Comparison of ENCODE assay signal across 8 mouse cellular contexts in the genomic region with DNA sequence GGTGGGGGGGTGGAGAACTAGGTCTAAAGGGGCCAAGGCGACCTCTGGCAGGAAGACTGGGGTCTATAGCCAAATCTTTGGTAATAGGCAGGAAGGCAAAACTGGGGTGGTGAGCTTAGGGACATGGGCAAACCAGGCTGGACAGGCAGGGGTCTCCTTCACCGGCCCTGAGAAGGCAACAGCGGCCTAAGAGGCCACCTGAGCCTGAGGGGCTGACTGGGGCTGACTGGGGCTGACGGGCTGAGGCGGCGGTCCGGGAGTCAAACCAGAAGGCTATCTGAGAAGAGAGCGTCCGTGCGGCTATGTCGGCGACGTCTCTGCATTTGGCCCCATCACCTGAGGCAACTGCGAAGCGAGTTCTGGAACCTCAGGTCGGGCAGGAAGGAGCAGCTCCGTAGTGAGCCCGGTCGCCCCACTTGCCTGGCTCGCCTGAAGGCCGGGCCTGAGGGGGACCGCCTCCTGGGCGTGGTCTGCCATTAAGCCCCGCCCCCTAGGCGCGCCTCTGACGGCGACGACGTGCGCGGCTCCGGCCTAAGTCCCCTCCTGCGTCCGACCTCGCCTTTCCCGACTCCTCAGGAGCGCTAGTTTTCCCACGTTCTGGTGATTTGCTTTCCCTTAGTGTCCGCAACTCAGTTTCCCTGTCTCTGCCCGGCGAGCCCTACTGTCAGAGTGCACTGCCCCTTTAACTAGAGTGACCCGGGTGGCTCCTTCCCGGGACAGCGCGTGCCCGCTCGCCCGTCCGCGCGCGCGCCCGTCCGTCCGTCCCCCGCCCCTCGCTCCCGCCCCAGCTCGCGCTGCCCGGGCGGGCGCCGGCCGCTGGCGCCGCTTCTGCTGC. TPM values are rescaled to one million over a fixed set of nuclear protein-coding genes. Genes with fewer than 3 reads are reported as not detected.
DNase-seq lines count a peak whose midpoint lies in the region; ATAC-seq and TF ChIP-seq lines count a peak whose summit lies in the region.

A gene (minus strand): TSS at position 434 of the 835 bp plus-strand sequence.
A gene (plus strand): TSS at position 827 of the 835 bp plus-strand sequence.

- WGBS in hindbrain, embryonic 14.5 days, result 1% methylated on average over 69 of the region's 69 CpGs

- CTCF ChIA-PET in Patski (lab: Charles Lee), result interaction anchor here (0.6 kb wide), 1 partner anchor 12 kb away, joined by 3 read pairs; a partner anchor contains a TSS

- H3K4me3 ChIP-seq in hindbrain, embryonic 14.5 days (replicated peaks; ENCODE audit: low read length), result peak within 1 kb of the TSS; percentile 99

- TF ChIP-seq CTCF in Patski (IDR thresholded peaks at IDR 0.05), result no peak

- peak; percentile 81 for ATAC-seq in Patski
- peak; percentile 95 for ATAC-seq in hindbrain, embryonic 14.5 days (ENCODE audit: low FRiP score)

- H3K4me1 ChIP-seq in hindbrain, embryonic 14.5 days (replicated peaks; ENCODE audit: control insufficient read depth, insufficient read depth, low read length), result peaks cover 21% of the 10 kb centered on the region

- H3K36me3 ChIP-seq in hindbrain, embryonic 14.5 days (replicated peaks; ENCODE audit: control insufficient read depth, insufficient read depth), result peaks cover 14% of the 10 kb centered on the region

- H3K27ac ChIP-seq in hindbrain, embryonic 14.5 days, result peak within 1 kb of the TSS; percentile 95

- in situ Hi-C loops in Patski (cut with MboI; ENCODE audit: low pct_unique_long_range_greater_than_20kb), result no loop called here

- peak; percentile 63 for DNase-seq in Patski (ENCODE audit: low read depth, low spot score)
- peak; percentile 98 to 99 for DNase-seq in cerebellum, postnatal 14 days
- peak; percentile 92 to 95 for DNase-seq in frontal cortex, postnatal 25 days (ENCODE audit: low spot score in 2 of 2)
- DNase-seq in hindbrain, embryonic 14.5 days (ENCODE audit: low spot score), result peak; percentile 94
- peak; percentile 86 for DNase-seq in left cerebral cortex, adult 11 months (ENCODE audit: low spot score)
- peak; percentile 96 to 97 for DNase-seq in lung, postnatal 4 days
- peak; percentile 84 for DNase-seq in retina, postnatal 7 days (ENCODE audit: low read depth, low spot score)
- DNase-seq in urinary bladder, adult 2 months (ENCODE audit: low spot score), result peak; percentile 96

- H3K9me3 ChIP-seq in hindbrain, embryonic 14.5 days (ENCODE audit: control insufficient read depth, low read length), result no peaks in the 10 kb centered on the region

- H3K27me3 ChIP-seq in Patski, result no peaks in the 10 kb centered on the region
- H3K27me3 ChIP-seq in hindbrain, embryonic 14.5 days (ENCODE audit: control insufficient read depth, insufficient read depth, low read length), result no peaks in the 10 kb centered on the region

- H3K9ac ChIP-seq in hindbrain, embryonic 14.5 days, result peak within 1 kb of the TSS; percentile 95

- POLR2A ChIA-PET in Patski (lab: Charles Lee), result interaction anchor here (1.5 to 2.0 kb wide), 2 partner anchors 11 to 13 kb away, joined by 5 to 7 read pairs; a partner anchor contains a TSS

- H3K4me2 ChIP-seq in hindbrain, embryonic 14.5 days (replicated peaks), result peak within 1 kb of the TSS; percentile 91

RNA-seq across cellular contexts. Expression of the first gene that starts in this region (rescaled TPM):
- polyA plus RNA-seq in Patski (2021), result 2.5 TPM
- polyA plus RNA-seq in hindbrain, embryonic 14.5 days (2014; fragmentation: Nextera tagmentation; extraction: Ambion mirVana), result 1.4 and 1.9 TPM in 2 replicates
- 4.3 and 5.1 TPM in 2 replicates for polyA plus RNA-seq in urinary bladder, adult 2 months (2012; rRNA removed)

RNA-seq across cellular contexts. Expression of the second gene that starts in this region (rescaled TPM):
- polyA plus RNA-seq in Patski (2021), result 126 TPM
- polyA plus RNA-seq in hindbrain, embryonic 14.5 days (2014; fragmentation: Nextera tagmentation; extraction: Ambion mirVana), result 4.9 and 6.8 TPM in 2 replicates
- polyA plus RNA-seq in urinary bladder, adult 2 months (2012; rRNA removed), result 77.5 and 105 TPM in 2 replicates

Comparison
In these comparisons a context has a peak if more than half of its experiments do, and no peak if none do; other contexts are left out.
1. Peak in every context shown above with its lines: DNase-seq, ATAC-seq, H3K4me3 ChIP-seq and H3K27ac ChIP-seq.
2. RNA of the second gene that starts in this region (polyA plus RNA-seq): 126 TPM in Patski (single experiment) and 77.5 to 105 TPM in urinary bladder, adult 2 months; 4.9 to 6.8 TPM in hindbrain, embryonic 14.5 days; every median in the first group is over 10 times any median in the second.